Mouse (Mus musculus) liver, embryonic 11.5 days (tissue): ENCODE results near the gene Znrf3. TPM values are rescaled to one million over a fixed set of nuclear protein-coding genes. Genes with fewer than 3 reads are reported as not detected.

Experiments
- ATAC-seq: fragments of 200-750 bp; cut with Nextera tagmentation; replicated peaks from 2 replicates; pipeline ENCODE4 v1.8.0; 2017; ENCODE audit warnings: moderate number of reproducible peaks, mild to moderate bottlenecking, moderate TSS enrichment, moderate library complexity; ENCODE audit not compliant: low FRiP score
- DNase-seq: peaks from one replicate; pipeline ENCODE4 v3.0.0-alpha.2; 2017; ENCODE audit warnings: low spot score
- H3K27ac ChIP-seq: fragments of 300-500 bp; sonication (generic); 2 replicates; pipeline ENCODE4 v1.5.1; 2014; ENCODE audit warnings: mild to moderate bottlenecking, low read depth, low read length, control low read depth
- H3K27me3 ChIP-seq: fragments of 300-500 bp; sonication (generic); replicated peaks from 2 replicates; pipeline ENCODE4 v1.6.1; 2014; ENCODE audit warnings: low read length, mixed read lengths; ENCODE audit not compliant: control insufficient read depth, insufficient read depth
- H3K36me3 ChIP-seq: fragments of 300-500 bp; sonication (generic); 2 replicates; pipeline ENCODE4 v1.6.1; 2014; ENCODE audit warnings: mild to moderate bottlenecking, low read length, moderate library complexity, mixed read lengths; ENCODE audit not compliant: control insufficient read depth, insufficient read depth
- H3K4me1 ChIP-seq: fragments of 300-500 bp; sonication (generic); replicated peaks from 2 replicates; pipeline ENCODE4 v1.6.1; 2014; ENCODE audit warnings: low read length, mixed read lengths; ENCODE audit not compliant: control insufficient read depth, insufficient read depth
- H3K4me2 ChIP-seq: fragments of 300-500 bp; sonication (generic); 2 replicates; pipeline ENCODE4 v1.6.1; 2014; ENCODE audit warnings: mild to moderate bottlenecking, control low read depth, moderate library complexity
- H3K4me3 ChIP-seq: fragments of 300-500 bp; sonication (generic); 2 replicates; pipeline ENCODE4 v1.5.1; 2014; ENCODE audit warnings: low read depth, low read length, control low read depth
- H3K9ac ChIP-seq: fragments of 300-500 bp; sonication (generic); 2 replicates; pipeline ENCODE4 v1.6.1; 2014; ENCODE audit warnings: low read depth, low read length, control low read depth
- H3K9me3 ChIP-seq: fragments of 300-500 bp; sonication (generic); 2 replicates; pipeline ENCODE4 v1.6.1; 2016; ENCODE audit warnings: low read length, inconsistent platforms, mixed read lengths; ENCODE audit not compliant: control insufficient read depth
- WGBS: fragments of 180-500 bp; shearing (Covaris S2); extraction: QIAGEN DNeasy Blood & Tissue Kit; methylation state at CpG from one replicate; pipeline ENCODE4 v1.1.7; 2014; 5-methylcytosine and 5-hydroxymethylcytosine counted together
- polyA plus RNA-seq: library from polyadenylated mRNA; unstranded; fragments of >200 nt; fragmentation: Nextera tagmentation; extraction: Ambion mirVana; gene quantifications from 2 replicates; pipeline ENCODE4 v1.2.1, GENCODE M21; 2014

The Znrf3 gene
- polyA plus RNA-seq, 1 experiment from 2014 or later = 9.0 TPM

GRCm38 (mm10) chr11:5243812-5244748 lies 200.6 kb downstream of the Znrf3 start:
- peaks cover 2% of the 10 kb centered on the region; the same call in 1 of the 2 replicates for H3K36me3 ChIP-seq
- DNase-seq = no peak
- H3K4me1 ChIP-seq = peaks cover 42% of the 10 kb centered on the region
- H3K4me2 ChIP-seq = no peak overlapping the region
- no peaks in the 10 kb centered on the region for H3K9me3 ChIP-seq
- H3K9ac ChIP-seq = no peak overlapping the region
- H3K27me3 ChIP-seq = no peaks in the 10 kb centered on the region
- H3K4me3 ChIP-seq = no peak overlapping the region
- no peak for ATAC-seq
- H3K27ac ChIP-seq = no peak overlapping the region
- 64% methylated on average over 24 of the region's 24 CpGs for WGBS

- DNase-seq (no peak), ATAC-seq (no peak)
- H3K9me3 ChIP-seq = no peaks in the 10 kb centered on the region
- no peaks in the 10 kb centered on the region for H3K27me3 ChIP-seq
- H3K27ac ChIP-seq = no peak overlapping the region
- H3K36me3 ChIP-seq = peaks cover 2% of the 10 kb centered on the region; the same call in 1 of the 2 replicates
- no peak overlapping the region for H3K4me2 ChIP-seq
- WGBS = 91% methylated on average over 7 of the region's 7 CpGs
- peaks cover 42% of the 10 kb centered on the region for H3K4me1 ChIP-seq
- no peak overlapping the region for H3K4me3 ChIP-seq
- H3K9ac ChIP-seq = no peak overlapping the region
Observed at GRCm38 (mm10) chr11:5243208-5243607, 201.4 kb downstream of the Znrf3 start.

GRCm38 (mm10) chr11:5242158-5242557 lies 202.5 kb downstream of the Znrf3 start:
- Histone ChIP-seq H3K9me3 (no peaks in the 10 kb centered on the region), H3K27me3 (no peaks in the 10 kb centered on the region), H3K9ac (no peak overlapping the region), H3K4me1 (peaks cover 42% of the 10 kb centered on the region), H3K4me2 (no peak overlapping the region), H3K4me3 (no peak overlapping the region), H3K36me3 (peaks cover 2% of the 10 kb centered on the region; the same call in 1 of the 2 replicates), H3K27ac (no peak overlapping the region)
- WGBS = 88% methylated on average over 8 of the region's 8 CpGs
- DNase-seq = no peak
- no peak for ATAC-seq

- Histone ChIP-seq H3K4me1 (peaks cover 31% of the 10 kb centered on the region), H3K4me2 (peak overlapping the region; percentile 33; the same call in 1 of the 2 replicates)
- peak; percentile 58 for DNase-seq
Observed at GRCm38 (mm10) chr11:5239706-5240690, 204.6 kb downstream of the Znrf3 start.

More at GRCm38 (mm10) chr11:5239706-5240690, 204.6 kb downstream of the Znrf3 start:
- Histone ChIP-seq H3K9me3 (no peaks in the 10 kb centered on the region), H3K36me3 (peaks cover 4% of the 10 kb centered on the region; the same call in 1 of the 2 replicates), H3K4me3 (no peak overlapping the region), H3K27me3 (no peaks in the 10 kb centered on the region), H3K9ac (0 out of 2 replicates have a peak overlapping the region, but pooled peaks have one; percentile 1), H3K27ac (no peak overlapping the region)
- ATAC-seq = peak; percentile 83
- WGBS = 19% methylated on average over 10 of the region's 10 CpGs

Other genes with a start within 250 kb of the Znrf3 start
- gene Kremen1, start 183.3 kb downstream of the Znrf3 start, polyA plus RNA-seq = 4.6 and 5.2 TPM in 2 replicates
- gene Xbp1, start 75.8 kb upstream of the Znrf3 start, polyA plus RNA-seq = 149 TPM in 2 replicates
- 22.3 and 24.6 TPM in 2 replicates for gene Ccdc117, start 97.3 kb upstream of the Znrf3 start, polyA plus RNA-seq
- gene Ankrd36, start 124.8 kb upstream of the Znrf3 start, polyA plus RNA-seq = 0.73 and 0.82 TPM in 2 replicates